Mouse (Mus musculus) bone marrow, adult 2 months (tissue): ENCODE results near the gene Ifrd2.

Source experiments
- CTCF ChIP-seq: fragments of 200-500 bp; IDR thresholded peaks from 2 replicates; pipeline ENCODE4 v1.5.1; 2011; ENCODE audit warnings: low read length, control low read depth; ENCODE audit not compliant: control insufficient read depth, insufficient read depth
- POLR2A ChIP-seq: fragments of 200-500 bp; IDR thresholded peaks from 2 replicates; pipeline ENCODE4 v1.6.1; 2011; ENCODE audit warnings: low read depth, mild to moderate bottlenecking, control low read depth, low read length, borderline replicate concordance; ENCODE audit not compliant: control insufficient read depth

DNA sequence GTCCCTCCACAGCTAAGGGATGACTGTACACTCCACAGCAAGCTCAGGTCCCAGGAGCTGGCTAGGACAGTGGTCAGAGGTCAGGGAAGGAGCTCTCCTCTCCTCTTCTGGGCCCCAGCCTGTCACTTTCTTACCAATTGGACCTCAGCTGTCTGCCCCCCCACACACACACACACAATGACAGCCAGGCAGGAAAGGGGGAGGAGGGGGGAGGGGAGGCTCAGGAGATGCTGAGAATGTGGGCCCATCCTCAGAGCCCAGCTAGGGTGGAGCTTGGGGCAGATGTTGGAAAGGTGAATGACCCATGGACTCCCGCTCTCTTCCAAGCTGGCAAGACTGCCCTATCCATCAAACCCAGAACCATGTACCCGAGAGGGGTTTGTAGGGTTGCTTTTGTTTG lies 19.6 kb downstream of the Ifrd2 start:
- TF ChIP-seq POLR2A = no peak
- no peak for TF ChIP-seq CTCF
